Mouse (Mus musculus) heart, embryonic 13.5 days (tissue): ENCODE results near the gene Ier3. TPM values are rescaled to one million over a fixed set of nuclear protein-coding genes. Genes with fewer than 3 reads are reported as not detected.

Source experiments
- ATAC-seq: fragments of 200-750 bp; cut with Nextera tagmentation; 2 replicates; pipeline ENCODE4 v1.8.0; 2017; ENCODE audit warnings: moderate TSS enrichment; ENCODE audit not compliant: insufficient number of reproducible peaks, low FRiP score, low TSS enrichment; ENCODE audit errors: extremely low read depth
- H3K27ac ChIP-seq: fragments of 300-500 bp; sonication (generic); replicated peaks from 2 replicates; pipeline ENCODE4 v1.5.1; 2015; ENCODE audit warnings: moderate library complexity, mild to moderate bottlenecking, inconsistent platforms
- H3K27me3 ChIP-seq: fragments of 300-500 bp; sonication (generic); replicated peaks from 2 replicates; pipeline ENCODE4 v1.6.1; 2015; ENCODE audit warnings: mild to moderate bottlenecking, inconsistent platforms
- H3K36me3 ChIP-seq: fragments of 300-500 bp; sonication (generic); 2 replicates; pipeline ENCODE4 v1.6.1; 2015; ENCODE audit warnings: mild to moderate bottlenecking, inconsistent platforms
- H3K4me1 ChIP-seq: fragments of 300-500 bp; sonication (generic); 2 replicates; pipeline ENCODE4 v1.6.1; 2015; ENCODE audit warnings: inconsistent platforms
- H3K4me2 ChIP-seq: fragments of 300-500 bp; sonication (generic); 2 replicates; pipeline ENCODE4 v1.6.1; 2015; ENCODE audit warnings: inconsistent platforms, mild to moderate bottlenecking, moderate library complexity
- H3K4me3 ChIP-seq: fragments of 300-500 bp; sonication (generic); 2 replicates; pipeline ENCODE4 v1.5.1; 2015; ENCODE audit warnings: moderate library complexity, mild to moderate bottlenecking, inconsistent platforms
- H3K9ac ChIP-seq: fragments of 300-500 bp; sonication (generic); 2 replicates; pipeline ENCODE4 v1.6.1; 2015; ENCODE audit warnings: inconsistent platforms, mild to moderate bottlenecking, moderate library complexity
- H3K9me3 ChIP-seq: fragments of 300-500 bp; sonication (generic); 2 replicates; pipeline ENCODE4 v1.6.1; 2016; ENCODE audit warnings: inconsistent platforms
- WGBS: fragments of 180-500 bp; shearing (Covaris S2); methylation state at CpG from one replicate; pipeline ENCODE4 v1.1.7; 2015; ENCODE audit warnings: mixed read lengths; 5-methylcytosine and 5-hydroxymethylcytosine counted together
- polyA plus RNA-seq: library from polyadenylated mRNA; unstranded; fragments of >200 nt; fragmentation: Nextera tagmentation; extraction: Ambion mirVana; gene quantifications from 2 replicates; pipeline ENCODE4 v1.2.1, GENCODE M21; 2015

The Ier3 gene
- polyA plus RNA-seq, 1 experiment from 2014 or later, result 41.7 TPM

DNA sequence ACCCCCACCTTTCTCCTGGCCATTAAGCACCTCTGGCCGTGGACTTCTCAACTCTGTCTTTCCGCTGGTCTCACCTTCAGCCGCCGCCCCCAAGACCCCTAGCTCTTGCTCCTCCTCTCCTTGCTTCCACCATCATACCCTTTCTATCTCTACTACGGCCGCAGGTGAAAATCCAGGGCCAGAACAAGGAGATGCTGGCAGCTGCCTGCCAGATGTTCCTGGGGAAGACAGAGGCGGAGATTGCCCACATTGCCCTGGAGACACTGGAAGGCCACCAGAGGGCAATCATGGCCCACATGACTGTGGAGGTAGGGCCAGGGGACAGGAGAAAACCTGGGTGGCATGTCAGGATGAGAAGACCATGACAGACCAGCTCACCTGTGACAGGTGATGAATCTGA lies 2.9 kb downstream of the Ier3 start:
- ATAC-seq, result no peak
- peaks cover 28% of the 10 kb centered on the region for H3K4me1 ChIP-seq
- H3K4me3 ChIP-seq, result peak overlapping the region; percentile 87
- peak overlapping the region; percentile 91; the same call in 1 of the 2 replicates for H3K27ac ChIP-seq
- no peaks in the 10 kb centered on the region for H3K9me3 ChIP-seq
- no peaks in the 10 kb centered on the region for H3K27me3 ChIP-seq
- peak overlapping the region; percentile 94 for H3K9ac ChIP-seq
- H3K4me2 ChIP-seq, result peak overlapping the region; percentile 88
- peaks cover 50% of the 10 kb centered on the region for H3K36me3 ChIP-seq
- WGBS, result 57% methylated on average over 7 of the region's 7 CpGs

GRCm38 (mm10) chr17:35825109-35825850 lies 3.8 kb downstream of the Ier3 start:
- no peak overlapping the region for H3K4me2 ChIP-seq
- WGBS, result 90% methylated on average over 13 of the region's 13 CpGs
- H3K36me3 ChIP-seq, result peaks cover 52% of the 10 kb centered on the region

GRCm38 (mm10) chr17:35829737-35830136 lies 8.3 kb downstream of the Ier3 start:
- peak overlapping the region; percentile 34; the same call in 1 of the 2 replicates for H3K27ac ChIP-seq

More at GRCm38 (mm10) chr17:35825109-35825850, 3.8 kb downstream of the Ier3 start:
- Histone ChIP-seq H3K4me3 (no peak overlapping the region), H3K9ac (no peak overlapping the region), H3K4me1 (peaks cover 37% of the 10 kb centered on the region), H3K27ac (no peak overlapping the region), H3K9me3 (no peaks in the 10 kb centered on the region), H3K27me3 (no peaks in the 10 kb centered on the region)
- ATAC-seq, result no peak

GRCm38 (mm10) chr17:35832400-35833238 lies 11.1 kb downstream of the Ier3 start:
- Histone ChIP-seq H3K4me3 (no peak overlapping the region), H3K4me1 (peaks cover 50% of the 10 kb centered on the region), H3K27me3 (no peaks in the 10 kb centered on the region), H3K9ac (no peak overlapping the region), H3K4me2 (no peak overlapping the region), H3K9me3 (no peaks in the 10 kb centered on the region), H3K27ac (peak overlapping the region; percentile 48; the same call in 1 of the 2 replicates), H3K36me3 (peaks cover 86% of the 10 kb centered on the region)
- WGBS, result 66% methylated on average over 8 of the region's 8 CpGs
- no peak for ATAC-seq

More at GRCm38 (mm10) chr17:35829737-35830136, 8.3 kb downstream of the Ier3 start:
- H3K9ac ChIP-seq, result peak overlapping the region; percentile 57
- peak overlapping the region; percentile 1; the same call in 1 of the 2 replicates for H3K4me3 ChIP-seq
- ATAC-seq, result no peak
- H3K27me3 ChIP-seq, result no peaks in the 10 kb centered on the region
- peaks cover 35% of the 10 kb centered on the region for H3K4me1 ChIP-seq
- peaks cover 93% of the 10 kb centered on the region for H3K36me3 ChIP-seq
- H3K4me2 ChIP-seq, result peak overlapping the region; percentile 34
- no peaks in the 10 kb centered on the region for H3K9me3 ChIP-seq
- WGBS, result 3% methylated on average over 21 of the region's 21 CpGs

GRCm38 (mm10) chr17:35833239-35833751 lies 11.8 kb downstream of the Ier3 start:
- no peak for ATAC-seq
- H3K36me3 ChIP-seq, result peaks cover 79% of the 10 kb centered on the region
- 22% methylated on average over 5 of the region's 5 CpGs for WGBS

GRCm38 (mm10) chr17:35833894-35834293 lies 12.4 kb downstream of the Ier3 start:
- no peaks in the 10 kb centered on the region for H3K9me3 ChIP-seq
- H3K27ac ChIP-seq, result no peak overlapping the region; the same call in 1 of the 2 replicates
- peaks cover 73% of the 10 kb centered on the region for H3K36me3 ChIP-seq
- H3K4me3 ChIP-seq, result peak overlapping the region; percentile 18; the same call in 1 of the 2 replicates
- H3K4me2 ChIP-seq, result peak overlapping the region; percentile 90
- H3K27me3 ChIP-seq, result no peaks in the 10 kb centered on the region
- H3K4me1 ChIP-seq, result peaks cover 54% of the 10 kb centered on the region
- H3K9ac ChIP-seq, result peak overlapping the region; percentile 99
- WGBS, result 48% methylated on average over 5 of the region's 5 CpGs
- no peak for ATAC-seq

More at GRCm38 (mm10) chr17:35833239-35833751, 11.8 kb downstream of the Ier3 start:
- peaks cover 50% of the 10 kb centered on the region for H3K4me1 ChIP-seq
- H3K4me3 ChIP-seq, result peak overlapping the region; percentile 1; the same call in 1 of the 2 replicates
- no peak overlapping the region for H3K4me2 ChIP-seq
- no peaks in the 10 kb centered on the region for H3K27me3 ChIP-seq
- H3K9ac ChIP-seq, result peak overlapping the region; percentile 24; the same call in 1 of the 2 replicates
- H3K27ac ChIP-seq, result peak overlapping the region; percentile 48
- no peaks in the 10 kb centered on the region for H3K9me3 ChIP-seq

DNA sequence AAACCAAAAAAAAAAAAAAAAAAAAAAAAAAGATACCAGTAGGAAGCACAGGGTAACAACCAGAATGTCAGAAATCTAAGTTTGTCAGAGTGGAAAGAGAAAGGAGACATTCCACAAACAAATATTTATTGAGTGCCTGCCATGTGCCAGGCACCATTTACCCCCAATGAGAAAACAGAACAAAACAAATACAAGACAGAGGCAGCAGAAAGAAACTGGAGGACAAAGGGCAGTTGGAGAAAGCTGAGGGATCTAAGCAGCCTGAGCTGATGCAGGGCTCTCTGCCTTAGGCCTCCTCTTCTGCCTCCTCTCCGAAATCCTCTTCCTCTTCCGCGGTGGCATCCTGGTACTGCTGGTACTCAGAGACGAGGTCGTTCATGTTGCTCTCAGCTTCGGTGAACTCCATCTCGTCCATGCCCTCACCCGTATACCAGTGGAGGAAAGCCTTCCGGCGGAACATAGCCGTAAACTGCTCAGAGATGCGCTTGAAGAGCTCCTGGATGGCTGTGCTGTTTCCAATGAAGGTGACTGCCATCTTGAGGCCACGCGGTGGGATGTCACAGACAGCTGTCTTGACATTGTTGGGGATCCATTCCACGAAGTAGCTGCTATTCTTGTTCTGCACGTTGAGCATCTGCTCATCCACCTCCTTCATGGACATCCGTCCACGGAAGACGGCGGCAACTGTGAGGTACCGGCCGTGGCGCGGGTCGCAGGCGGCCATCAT lies 13.4 kb downstream of the Ier3 start:
- Histone ChIP-seq H3K27ac (0 out of 2 replicates have a peak overlapping the region, but pooled peaks have one; percentile 3), H3K27me3 (no peaks in the 10 kb centered on the region), H3K4me1 (peaks cover 59% of the 10 kb centered on the region), H3K9me3 (no peaks in the 10 kb centered on the region), H3K4me2 (peak overlapping the region; percentile 90), H3K36me3 (peaks cover 68% of the 10 kb centered on the region), H3K4me3 (peak overlapping the region; percentile 94), H3K9ac (peak overlapping the region; percentile 99)
- ATAC-seq, result no peak
- 72% methylated on average over 26 of the region's 26 CpGs for WGBS

- H3K27ac ChIP-seq, result 0 out of 2 replicates have a peak overlapping the region, but pooled peaks have one; percentile 3
- H3K9me3 ChIP-seq, result no peaks in the 10 kb centered on the region
- peaks cover 63% of the 10 kb centered on the region for H3K36me3 ChIP-seq
- no peaks in the 10 kb centered on the region for H3K27me3 ChIP-seq
- WGBS, result 71% methylated on average over 26 of the region's 26 CpGs
- peak overlapping the region; percentile 94 for H3K4me3 ChIP-seq
- peaks cover 52% of the 10 kb centered on the region for H3K4me1 ChIP-seq
- peak overlapping the region; percentile 99 for H3K9ac ChIP-seq
- peak overlapping the region; percentile 90 for H3K4me2 ChIP-seq
- ATAC-seq, result no peak
Observed at GRCm38 (mm10) chr17:35835424-35836140, 14.1 kb downstream of the Ier3 start.

- WGBS, result 7% methylated on average over 24 of the region's 24 CpGs
- no peaks in the 10 kb centered on the region for H3K27me3 ChIP-seq
- H3K4me3 ChIP-seq, result peak overlapping the region; percentile 94
- H3K27ac ChIP-seq, result peak overlapping the region; percentile 99
- H3K4me2 ChIP-seq, result peak overlapping the region; percentile 90
- H3K9ac ChIP-seq, result peak overlapping the region; percentile 99
- no peaks in the 10 kb centered on the region for H3K9me3 ChIP-seq
- peaks cover 55% of the 10 kb centered on the region for H3K36me3 ChIP-seq
- H3K4me1 ChIP-seq, result peaks cover 49% of the 10 kb centered on the region
- ATAC-seq, result no peak
Observed at GRCm38 (mm10) chr17:35836178-35836965, 14.9 kb downstream of the Ier3 start.
